18 mouse cellular contexts compared by ENCODE assay signal in the genomic region with DNA sequence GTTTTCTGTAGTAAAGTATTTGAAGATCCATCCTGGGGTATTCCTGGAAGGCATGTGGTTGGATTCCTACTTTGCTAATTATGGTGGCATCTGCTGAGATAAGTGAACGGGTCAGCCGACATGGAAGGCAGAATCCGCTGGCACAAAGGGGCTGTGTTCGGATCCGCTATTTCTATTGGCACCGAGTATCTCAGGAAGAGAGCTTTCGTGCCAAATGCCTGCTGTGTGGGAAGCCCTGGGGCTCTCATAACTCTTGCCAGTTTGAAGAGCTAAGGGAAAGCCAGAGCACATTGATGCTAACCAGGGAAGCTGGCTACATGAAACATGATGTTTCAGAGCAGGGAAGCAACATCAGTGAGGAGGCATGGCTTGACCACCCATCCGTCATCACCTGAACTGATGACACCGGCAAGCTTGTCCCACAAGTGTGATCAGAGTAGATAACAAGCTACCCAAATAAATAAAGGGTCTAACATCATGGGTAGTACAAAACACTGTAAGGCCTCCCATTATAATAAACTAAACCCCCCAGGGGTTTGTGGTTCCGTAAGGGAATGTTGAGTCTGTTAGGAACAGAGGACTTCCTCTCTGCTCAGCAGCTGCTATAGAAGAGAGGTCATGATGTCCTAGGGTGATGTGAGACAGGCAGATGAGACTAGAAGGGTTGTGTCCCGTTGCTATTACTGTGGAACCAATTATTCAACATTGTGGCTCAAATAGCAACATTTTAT. TPM values are rescaled to one million over a fixed set of nuclear protein-coding genes. Genes with fewer than 3 reads are reported as not detected.
A peak's percentile ranks its signal among the peaks of the same experiment; 100 is the strongest.
DNase-seq lines count a peak whose midpoint lies in the region; TF ChIP-seq lines count a peak whose summit lies in the region.
"Had no signal": no experiment of that assay in that cellular context is flagged by ENCODE, and none has a peak within 500 bp of the region (broad histone marks: within the 10 kb centered on the region; RNA-seq: fewer than 3 reads in every experiment).

No protein-coding gene starts in this region.

- no peak overlapping the region for H3K27ac ChIP-seq in kidney, adult 2 months (ENCODE audit: insufficient read depth, low read depth, low read length)
- H3K27ac ChIP-seq: embryonic facial prominence, embryonic 12.5 days; forebrain, embryonic 13.5 days; heart, embryonic 10.5 days; limb, embryonic 15.5 days had no signal

- no peak for TF ChIP-seq CTCF in kidney, adult 2 months (conservative IDR thresholded peaks at IDR 0.05; ENCODE audit: insufficient read depth, insufficient read length, low read depth, low read length)

- no peaks in the 10 kb centered on the region for H3K27me3 ChIP-seq in kidney, adult 2 months (replicated peaks; ENCODE audit: control insufficient read depth, insufficient read depth, low read length)
- H3K27me3 ChIP-seq: embryonic facial prominence, embryonic 12.5 days had no signal

- DNase-seq in kidney, adult 2 months: peak; percentile 5
- no peak for DNase-seq in kidney, adult 9 months
- DNase-seq in 3T3-L1 (ENCODE audit: low read depth, low spot score): peak; percentile 59
- DNase-seq in Muller cell, postnatal 12 days (ENCODE audit: inconsistent ontology term): peak; percentile 96
- peak; percentile 15 to 31 for DNase-seq in cerebellum, postnatal 36 days
- DNase-seq in right cerebral cortex, postnatal 25 days: no peak
- no peak for DNase-seq in heart, adult 9 months (ENCODE audit: low spot score in 2 of 2)
- DNase-seq: adrenal gland, postnatal 10 days; gastrocnemius, postnatal 10 days; kidney, postnatal 10 days; thymus, adult 2 months had no signal

- 0 out of 2 replicates have a peak, but pooled peaks cover 6% of the 10 kb centered on the region for H3K4me1 ChIP-seq in kidney, adult 2 months (ENCODE audit: control insufficient read depth, insufficient read depth, low read length)
- H3K4me1 ChIP-seq: forebrain, embryonic 13.5 days had no signal

- H3K4me3 ChIP-seq in kidney, adult 2 months (ENCODE audit: insufficient read depth, low read depth, low read length): no peak overlapping the region
- H3K4me3 ChIP-seq: embryonic facial prominence, embryonic 12.5 days; forebrain, embryonic 13.5 days; heart, embryonic 10.5 days; limb, embryonic 15.5 days; megakaryocyte, embryonic 14.5 days had no signal

- WGBS in kidney, adult 2 months: 75% methylated on average over 11 of the region's 11 CpGs

- TF ChIP-seq POLR2A in kidney, adult 2 months (IDR thresholded peaks at IDR 0.05; ENCODE audit: low read depth, low read length): no peak

- H3K36me3 ChIP-seq in kidney, adult 2 months (ENCODE audit: control insufficient read depth, insufficient read depth, low read length): no peaks in the 10 kb centered on the region

RNA-seq across cellular contexts. Expression of a gene that starts 13.3 kb away (rescaled TPM):
- polyA plus RNA-seq in kidney, adult 2 months (2012; rRNA removed): 0.77 TPM in 1 of 2 replicates, not detected in the other
- polyA plus RNA-seq: embryonic facial prominence, embryonic 12.5 days; forebrain, embryonic 13.5 days had no signal

RNA-seq across cellular contexts. Expression of a gene that starts 20.2 kb away (rescaled TPM):
- polyA plus RNA-seq in kidney, adult 2 months (2012; rRNA removed): 18.1 and 21.9 TPM in 2 replicates

RNA-seq across cellular contexts. Expression of a gene that starts 20.4 kb away (rescaled TPM):
- 20.1 and 20.6 TPM in 2 replicates for polyA plus RNA-seq in kidney, adult 2 months (2012; rRNA removed)

RNA-seq across cellular contexts. Expression of a gene that starts 40.3 kb away (rescaled TPM):
- polyA plus RNA-seq in kidney, adult 2 months (2012; rRNA removed): 1.1 and 1.6 TPM in 2 replicates
- polyA plus RNA-seq: embryonic facial prominence, embryonic 12.5 days; forebrain, embryonic 13.5 days; heart, embryonic 10.5 days; intestine, embryonic 14.5 days; lung, embryonic 16.5 days had no signal

Comparison
In these comparisons a context has a peak if more than half of its experiments do, and no peak if none do; other contexts are left out.
1. DNase-seq: peak in kidney, adult 2 months (single experiment), 3T3-L1 (single experiment), Muller cell, postnatal 12 days (single experiment) and cerebellum, postnatal 36 days (2 of 2); none in kidney, adult 9 months (single experiment), right cerebral cortex, postnatal 25 days (single experiment) and heart, adult 9 months (0 of 2).